Mouse (Mus musculus): ENCODE data around the gene Slc27a4.

The Slc27a4 gene

DNA sequence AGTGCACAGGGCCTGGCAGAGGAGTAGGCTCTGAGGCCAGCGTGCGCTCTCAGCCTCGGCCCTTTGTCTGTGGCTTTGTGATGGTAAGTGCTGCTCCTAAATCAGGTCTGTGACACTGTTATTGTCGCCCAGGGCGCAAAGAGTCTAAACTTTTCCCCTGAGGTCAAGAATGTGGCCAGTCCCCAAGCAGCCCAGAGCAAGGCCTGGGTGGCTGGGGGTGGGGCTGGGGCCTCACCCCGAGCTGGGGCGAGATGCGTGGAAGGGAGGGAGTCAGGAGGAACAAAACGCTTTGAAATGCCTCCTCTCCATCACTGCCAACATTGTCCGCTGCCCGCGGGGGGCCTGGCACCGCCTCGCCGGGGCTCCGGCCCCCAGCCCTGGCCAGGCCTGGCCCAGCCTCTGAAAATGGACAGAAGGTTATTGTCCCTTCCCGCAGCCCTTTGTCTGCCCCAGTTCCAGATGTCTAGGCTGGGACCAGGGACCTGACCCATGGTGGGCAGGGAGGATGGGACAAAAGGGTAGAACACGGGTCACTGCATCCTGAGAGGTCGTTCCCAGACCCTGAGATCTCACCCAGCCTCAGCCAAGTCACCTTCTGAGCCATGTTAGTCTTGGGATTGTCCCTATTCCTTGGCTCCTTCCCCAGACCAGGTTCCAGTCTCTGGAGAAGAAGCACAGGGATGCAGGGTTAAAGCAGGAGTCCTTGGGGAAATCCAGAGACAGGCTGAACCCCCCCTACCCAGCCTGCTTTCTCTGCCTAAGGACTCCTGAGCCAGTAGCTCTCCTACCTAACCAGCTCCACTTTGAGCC lies 54.2 kb downstream of the Slc27a4 start:
- no peak for DNase-seq (ENCODE audit: low spot score in 2 of 2)

DNA sequence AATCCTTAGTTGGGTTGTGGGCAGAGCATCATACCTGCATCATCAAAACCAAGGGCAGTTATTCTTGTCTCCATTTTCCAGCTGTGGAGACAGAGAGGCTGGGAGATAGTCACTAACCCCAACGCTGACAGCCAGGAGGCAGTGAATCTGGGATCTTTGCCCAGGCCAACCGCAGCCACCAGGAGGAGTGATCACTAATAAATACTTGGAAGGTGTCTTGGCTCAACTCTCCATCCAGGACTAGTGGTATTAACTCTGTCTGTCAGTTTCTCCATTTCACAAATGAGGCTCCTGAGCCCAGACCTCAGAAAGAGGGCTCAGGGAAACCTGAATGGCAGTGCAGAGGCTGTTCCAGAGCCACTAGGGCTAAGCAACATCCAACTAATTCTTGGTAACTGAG lies 54.9 kb downstream of the Slc27a4 start:
- DNase-seq (ENCODE audit: low spot score in 2 of 2): no peak

DNA sequence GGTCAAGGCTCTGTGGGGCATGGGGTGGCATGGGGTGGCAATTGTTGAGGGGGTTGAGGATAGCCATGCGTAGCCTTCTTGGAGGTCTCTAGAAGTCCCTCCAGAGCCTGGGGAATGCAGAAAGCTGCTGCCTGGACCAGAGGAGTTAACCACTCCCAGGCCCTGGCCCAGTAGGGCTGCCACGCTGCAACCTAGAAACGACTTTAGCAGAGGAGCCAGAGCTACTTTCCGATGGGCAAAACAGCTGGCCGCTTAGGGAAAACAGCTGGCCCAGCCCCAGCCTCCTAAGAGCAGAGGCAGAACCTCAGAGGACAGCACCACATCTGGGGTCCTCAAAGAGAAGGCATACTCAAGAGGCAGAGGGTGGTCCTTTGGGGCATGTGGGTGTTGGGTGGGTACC lies 55.5 kb downstream of the Slc27a4 start:
- DNase-seq (ENCODE audit: low spot score in 2 of 2): no peak

DNA sequence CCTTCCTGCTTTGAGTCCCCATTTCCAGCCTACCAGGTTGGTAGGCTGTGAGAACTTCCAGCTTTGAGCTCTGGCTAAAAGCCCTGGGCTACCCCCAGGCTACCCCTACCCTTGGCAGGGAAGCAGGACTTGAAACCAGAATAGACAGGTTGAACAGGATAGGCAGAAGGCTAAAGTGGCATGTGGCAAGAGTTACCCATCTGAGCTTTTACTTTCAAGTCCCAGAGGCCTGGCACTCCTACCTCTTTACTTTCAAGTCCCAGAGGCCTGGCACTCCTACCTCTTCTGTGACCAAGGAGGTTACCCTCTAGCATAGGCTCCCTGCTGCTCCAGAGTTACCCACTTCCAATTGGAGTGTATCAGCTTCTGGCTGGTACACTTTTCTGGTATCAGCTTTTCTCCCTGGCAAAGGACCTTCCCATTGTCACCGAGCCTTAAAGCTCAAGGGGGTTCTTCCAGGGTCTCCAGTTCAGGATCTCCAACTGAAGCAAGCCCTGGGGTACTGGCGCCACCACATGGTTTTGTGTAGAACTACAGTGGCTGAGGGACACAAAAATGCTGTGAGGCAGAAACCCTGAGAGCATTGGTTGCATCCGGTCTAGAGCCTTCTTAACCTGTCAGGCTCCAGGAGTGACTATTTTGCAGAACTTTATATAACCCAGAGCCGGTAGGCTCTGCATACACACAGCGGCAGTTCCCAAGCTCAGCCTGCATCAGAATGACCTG lies 56.5 kb downstream of the Slc27a4 start:
- DNase-seq (ENCODE audit: low spot score in 2 of 2): peak in 1 of 2 experiments; percentile 72

DNA sequence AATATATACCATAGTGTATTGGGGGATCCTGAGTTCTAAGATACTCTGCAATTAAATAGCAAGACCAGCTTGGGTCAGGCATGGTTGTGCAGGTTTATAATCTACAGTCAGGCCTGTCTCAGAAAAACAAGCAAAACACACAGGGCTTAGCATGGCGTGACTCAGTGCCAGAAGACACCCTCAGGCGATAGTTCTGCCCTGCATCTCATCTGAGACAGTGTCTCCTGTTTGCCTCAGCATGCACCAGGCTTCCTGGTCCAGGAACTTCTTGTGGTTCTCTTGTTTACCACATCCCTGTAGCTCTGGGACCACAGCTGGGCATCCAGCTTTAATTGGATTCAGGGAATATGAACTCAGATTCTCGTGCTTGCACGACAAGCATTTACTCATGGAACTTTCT lies 62.7 kb downstream of the Slc27a4 start:
- DNase-seq (ENCODE audit: low spot score in 2 of 2): no peak

All from right cerebral cortex, postnatal 10 days (tissue).